Mouse (Mus musculus) thymus, postnatal 4 days (tissue): ENCODE measurements around the gene Susd6.
"Not testable (repeated sequence)": the region's sequence is repeated elsewhere in the genome, so short reads cannot be mapped to it uniquely, and the experiment has no call there.

Experiments used
- DNase-seq: peaks from one replicate; pipeline ENCODE4 v3.0.0; 2021

Gene Susd6

GRCm38 (mm10) chr12:80813872-80814271 is 23.6 kb downstream of the Susd6 start:
- DNase-seq = no peak

- no peak for DNase-seq
Observed at GRCm38 (mm10) chr12:80814529-80814928, 24.2 kb downstream of the Susd6 start.

- DNase-seq = no peak
Observed at GRCm38 (mm10) chr12:80815298-80815697, 25.0 kb downstream of the Susd6 start.

GRCm38 (mm10) chr12:80815893-80816292 is 25.6 kb downstream of the Susd6 start:
- DNase-seq = no peak

GRCm38 (mm10) chr12:80816380-80817086 is 26.2 kb downstream of the Susd6 start:
- DNase-seq = no peak

GRCm38 (mm10) chr12:80817697-80818235 is 27.5 kb downstream of the Susd6 start:
- no peak for DNase-seq

- not testable (repeated sequence) for DNase-seq
Observed at GRCm38 (mm10) chr12:80819020-80819419, 28.7 kb downstream of the Susd6 start.

- no peak for DNase-seq
Observed at GRCm38 (mm10) chr12:80821312-80822007, 31.1 kb downstream of the Susd6 start.

GRCm38 (mm10) chr12:80822533-80822932 is 32.2 kb downstream of the Susd6 start:
- DNase-seq = no peak

- no peak for DNase-seq
Observed at GRCm38 (mm10) chr12:80824202-80824601, 33.9 kb downstream of the Susd6 start.

- DNase-seq = no peak
Observed at GRCm38 (mm10) chr12:80826423-80826822, 36.1 kb downstream of the Susd6 start.

GRCm38 (mm10) chr12:80827464-80828015 is 37.2 kb downstream of the Susd6 start:
- no peak for DNase-seq

GRCm38 (mm10) chr12:80828020-80828419 is 37.7 kb downstream of the Susd6 start:
- DNase-seq = no peak

GRCm38 (mm10) chr12:80828951-80829350 is 38.6 kb downstream of the Susd6 start:
- DNase-seq = no peak

- DNase-seq = no peak
Observed at GRCm38 (mm10) chr12:80830211-80830610, 39.9 kb downstream of the Susd6 start.

GRCm38 (mm10) chr12:80830820-80831219 is 40.5 kb downstream of the Susd6 start:
- no peak for DNase-seq

GRCm38 (mm10) chr12:80832313-80832712 is 42.0 kb downstream of the Susd6 start:
- no peak for DNase-seq

- no peak for DNase-seq
Observed at GRCm38 (mm10) chr12:80833541-80833940, 43.2 kb downstream of the Susd6 start.

- DNase-seq = no peak
Observed at GRCm38 (mm10) chr12:80834156-80834900, 44.0 kb downstream of the Susd6 start.

- no peak for DNase-seq
Observed at GRCm38 (mm10) chr12:80834901-80835570, 44.7 kb downstream of the Susd6 start.

GRCm38 (mm10) chr12:80837614-80838013 is 47.3 kb downstream of the Susd6 start:
- no peak for DNase-seq

GRCm38 (mm10) chr12:80838271-80838670 is 48.0 kb downstream of the Susd6 start:
- DNase-seq = no peak

GRCm38 (mm10) chr12:80838787-80839186 is 48.5 kb downstream of the Susd6 start:
- no peak for DNase-seq
